Mouse (Mus musculus) effector memory CD4-positive, alpha-beta T cell, adult 5 months (primary cell): ENCODE measurements around the gene Plekha1. TPM values are rescaled to one million over a fixed set of nuclear protein-coding genes. Genes with fewer than 3 reads are reported as not detected.

Source experiments
- polyA plus RNA-seq: library from polyadenylated mRNA; unstranded; fragments of 100-300 nt; shearing (Covaris generic); gene quantifications from one replicate; pipeline ENCODE4 v1.2.1, GENCODE M21; 2017

Plekha1 gene
- polyA plus RNA-seq, result 43.8 TPM

DNA sequence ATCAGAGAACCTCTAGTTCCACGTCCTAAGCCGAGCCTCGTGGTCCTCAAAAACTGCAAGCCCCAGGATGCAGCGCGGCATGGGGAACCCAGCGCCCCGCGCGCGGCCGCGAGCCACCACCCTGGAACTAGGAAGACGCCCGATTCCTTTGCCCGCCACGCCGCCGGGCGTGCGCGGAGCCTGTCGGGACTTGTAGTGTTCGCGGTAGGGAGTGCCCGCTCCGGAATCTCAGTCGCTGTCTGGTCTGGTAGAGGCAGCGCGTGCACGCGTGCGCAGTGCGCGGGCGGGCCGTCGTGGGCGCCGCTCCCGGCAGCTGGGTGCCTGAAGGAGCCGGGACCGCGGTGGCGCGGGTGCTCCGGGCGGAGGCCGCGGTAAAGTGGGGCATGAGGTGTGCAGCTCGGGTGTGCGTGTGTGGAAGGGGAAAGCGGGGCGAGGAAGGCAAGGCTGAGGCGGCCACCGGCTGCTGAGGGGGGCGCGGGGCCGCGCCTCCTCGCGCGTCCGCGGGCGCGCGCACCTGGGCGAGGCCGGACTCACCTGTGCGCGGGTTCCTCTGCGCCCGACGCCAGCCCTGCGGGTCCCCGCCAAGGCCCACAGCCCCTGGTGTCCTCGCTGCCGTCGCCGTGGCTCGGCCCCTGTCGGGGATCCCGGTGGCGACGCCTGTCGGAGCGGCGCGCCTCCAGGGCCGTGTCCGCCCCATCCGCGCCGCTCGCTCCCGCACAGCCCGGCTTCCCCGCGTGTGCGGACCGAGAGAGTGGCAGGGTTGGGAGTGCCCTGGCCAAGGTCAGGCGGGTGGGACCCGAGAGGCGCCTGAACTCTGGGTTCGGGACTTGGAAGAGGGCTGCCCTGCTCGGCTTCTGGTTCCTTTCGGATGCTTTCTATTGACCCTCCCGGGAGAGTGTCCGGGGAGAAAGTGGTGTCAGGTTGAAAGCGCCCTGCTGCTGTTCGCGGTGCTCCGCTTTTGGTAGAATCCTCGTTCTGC, at the start of gene Plekha1:
Gene Plekha1, plus strand, starts transcription at position 144 of the 979 bp plus-strand sequence.

DNA sequence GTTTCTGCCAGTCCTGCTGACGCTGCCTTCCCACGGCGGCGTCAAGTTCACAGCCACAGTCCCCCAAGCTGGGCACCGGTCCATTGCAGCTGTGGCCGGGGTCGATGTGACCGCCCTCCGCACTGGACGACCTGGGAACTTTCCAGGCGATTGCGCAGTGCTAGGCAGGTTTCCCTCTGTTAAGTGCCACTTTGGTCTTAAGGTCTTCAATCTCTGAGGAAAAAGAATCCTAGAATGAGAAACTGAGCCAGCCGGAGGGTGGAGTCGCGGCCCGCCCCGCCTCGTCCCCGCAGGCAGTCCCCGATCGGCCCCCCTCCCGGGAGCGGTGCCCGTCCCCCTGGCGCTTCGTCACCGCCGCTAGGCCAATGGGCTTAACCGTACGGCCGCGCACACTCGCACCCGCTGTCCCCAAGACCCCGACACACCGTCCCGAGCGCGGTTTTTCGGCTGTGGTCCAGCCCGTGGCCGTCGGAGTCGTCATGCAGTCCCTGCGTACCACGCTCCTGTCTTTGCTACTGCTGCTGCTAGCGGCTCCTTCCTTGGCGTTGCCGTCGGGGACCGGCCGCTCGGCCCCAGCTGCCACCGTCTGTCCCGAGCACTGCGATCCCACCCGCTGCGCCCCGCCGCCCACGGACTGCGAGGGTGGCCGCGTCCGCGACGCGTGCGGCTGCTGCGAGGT, 70.4 kb downstream of the Plekha1 start, which contains the start of gene Htra1:
Gene Htra1, plus strand, starts transcription at position 319 of the 679 bp plus-strand sequence.

Other genes with a start within 250 kb of the Plekha1 start
- gene Btbd16, start 91.7 kb upstream of the Plekha1 start, polyA plus RNA-seq, result 0.60 TPM
- not detected for gene Htra1, start 70.4 kb downstream of the Plekha1 start, polyA plus RNA-seq
- gene Dmbt1, start 166.3 kb downstream of the Plekha1 start, polyA plus RNA-seq, result 0.06 TPM